Mouse (Mus musculus): ENCODE measurements at regions not wholly inside any gene's neighbourhood (a gene's known extent, or its start where the extent isn't known, plus 50 kb on each side); places are given as distances from the start of the nearest gene placed in this dataset.

DNA sequence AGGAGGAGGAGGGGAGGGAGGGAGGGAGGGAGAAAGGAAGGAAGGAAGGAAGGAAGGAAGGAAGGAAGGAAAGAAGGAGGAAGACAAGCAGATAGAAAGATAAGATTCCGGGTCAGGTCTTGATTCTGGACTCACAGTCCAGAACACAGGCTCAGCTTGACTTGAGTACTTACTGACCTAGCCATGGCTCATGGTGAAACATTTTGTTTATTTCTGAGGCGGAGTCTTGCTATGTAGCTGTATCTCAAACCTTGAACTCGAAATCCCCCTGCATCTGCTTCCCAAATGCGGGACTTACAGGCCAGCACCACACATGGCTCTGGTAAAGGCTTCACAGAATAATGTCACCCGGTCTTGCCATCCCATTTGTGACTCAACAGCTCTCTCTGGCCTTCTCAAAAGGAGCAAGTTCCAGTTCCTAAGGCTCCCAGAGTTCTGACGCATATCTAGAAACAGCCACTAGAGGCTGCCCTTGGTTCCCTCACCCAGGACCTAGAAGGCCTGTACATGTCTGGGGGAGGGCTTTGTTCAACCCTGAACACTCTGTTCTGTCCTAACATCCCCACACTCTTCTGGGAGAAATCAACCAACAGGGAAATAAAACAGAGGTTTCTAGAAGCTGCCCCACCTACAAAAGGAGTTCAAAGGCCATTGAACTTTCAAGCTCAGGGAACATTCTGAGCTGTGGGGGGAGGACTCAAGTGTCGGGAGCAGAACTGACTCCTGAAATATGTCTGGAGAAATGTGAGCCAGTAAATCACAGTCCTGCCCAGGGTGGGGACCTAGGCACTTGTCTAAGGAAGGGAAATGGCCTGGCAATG lies 56.2 kb upstream of the Akap13 start:
- no peak for DNase-seq (ENCODE audit: low read depth in 3 of 3, low spot score in 3 of 3)
- H3K4me2 ChIP-seq (ENCODE audit: low read depth), result no peak overlapping the region
- no peak overlapping the region for H3K9ac ChIP-seq (replicated peaks)
- no peak for ATAC-seq (ENCODE audit: insufficient read depth)
- H3K36me3 ChIP-seq (replicated peaks; ENCODE audit: control insufficient read depth, insufficient read depth, low read depth), result no peaks in the 10 kb centered on the region
- H3K9me3 ChIP-seq (ENCODE audit: control insufficient read depth, low read length), result no peaks in the 10 kb centered on the region
- H3K27me3 ChIP-seq (ENCODE audit: control insufficient read depth, insufficient read depth, low read length), result no peaks in the 10 kb centered on the region
- WGBS (ENCODE audit: insufficient replicate concordance), result 36% methylated on average over 7 of the region's 7 CpGs
- H3K4me3 ChIP-seq (ENCODE audit: insufficient read depth in 1 of 2, low read depth in 2 of 2, low read length in 2 of 2), result no peak overlapping the region
- H3K4me1 ChIP-seq (replicated peaks; ENCODE audit: control insufficient read depth in 2 of 2, insufficient read depth in 2 of 2, low read length in 1 of 2), result no peaks in the 10 kb centered on the region
- TF ChIP-seq CTCF (IDR thresholded peaks at IDR 0.05; ENCODE audit: low read depth), result peak; percentile 60
- no peak for TF ChIP-seq EP300 (IDR thresholded peaks at IDR 0.05; ENCODE audit: low read depth)
- H3K27ac ChIP-seq, result no peak overlapping the region

DNA sequence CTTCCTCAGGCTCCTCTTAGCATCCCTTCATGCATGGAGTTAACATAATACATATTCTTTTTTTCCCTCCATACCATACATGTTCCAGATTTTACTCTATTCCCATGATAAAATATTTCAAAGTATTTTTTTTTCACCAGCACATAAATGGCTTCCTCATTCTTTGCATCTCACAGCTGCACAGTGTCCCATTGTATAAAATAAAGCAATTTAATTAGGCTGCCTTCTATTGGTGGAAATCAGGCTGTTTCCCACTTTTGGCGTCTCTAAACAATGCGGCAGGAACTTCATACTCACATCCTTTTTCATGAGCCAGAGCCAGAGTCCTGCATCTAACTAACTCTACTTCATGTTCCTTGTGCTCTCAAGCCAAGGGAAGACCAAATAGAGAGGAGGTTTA lies 54.9 kb upstream of the Akap13 start:
- H3K27me3 ChIP-seq (ENCODE audit: control insufficient read depth, insufficient read depth, low read length), result no peaks in the 10 kb centered on the region
- H3K9ac ChIP-seq (replicated peaks), result no peak overlapping the region
- DNase-seq (ENCODE audit: low read depth in 3 of 3, low spot score in 3 of 3) (no peak), ATAC-seq (ENCODE audit: insufficient read depth) (no peak)
- no peaks in the 10 kb centered on the region for H3K9me3 ChIP-seq (ENCODE audit: control insufficient read depth, low read length)
- no peaks in the 10 kb centered on the region for H3K4me1 ChIP-seq (replicated peaks; ENCODE audit: control insufficient read depth in 2 of 2, insufficient read depth in 2 of 2, low read length in 1 of 2)
- H3K4me3 ChIP-seq (ENCODE audit: insufficient read depth in 1 of 2, low read depth in 2 of 2, low read length in 2 of 2), result no peak overlapping the region
- no peak for TF ChIP-seq EP300 (IDR thresholded peaks at IDR 0.05; ENCODE audit: low read depth)
- TF ChIP-seq CTCF (IDR thresholded peaks at IDR 0.05; ENCODE audit: low read depth), result no peak
- no peak overlapping the region for H3K4me2 ChIP-seq (ENCODE audit: low read depth)
- 67% methylated on average over 2 of the region's 2 CpGs for WGBS (ENCODE audit: insufficient replicate concordance)
- H3K27ac ChIP-seq, result no peak overlapping the region
- no peaks in the 10 kb centered on the region for H3K36me3 ChIP-seq (replicated peaks; ENCODE audit: control insufficient read depth, insufficient read depth, low read depth)

DNA sequence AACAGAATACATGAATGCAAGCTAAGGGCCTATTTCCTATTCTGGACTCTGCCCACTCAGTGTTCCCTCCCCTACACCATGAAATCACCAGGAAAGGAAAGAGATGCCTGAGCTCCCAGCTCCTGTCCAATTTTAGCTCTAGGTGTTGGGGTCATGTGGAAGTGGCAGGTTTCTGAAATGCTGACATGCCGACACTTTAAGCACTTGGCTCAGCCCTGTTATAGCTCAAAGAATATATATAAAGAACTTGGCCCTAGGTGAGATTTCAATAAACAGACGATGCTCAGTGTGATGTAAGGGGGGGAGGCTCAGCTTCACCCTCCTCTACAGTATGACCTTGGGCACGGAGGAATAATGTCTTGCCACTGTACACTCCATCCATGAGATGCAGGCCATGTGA lies 50.4 kb upstream of the Akap13 start:
- no peak overlapping the region for H3K4me3 ChIP-seq (ENCODE audit: insufficient read depth in 1 of 2, low read depth in 2 of 2, low read length in 2 of 2)
- WGBS (ENCODE audit: insufficient replicate concordance), result 53% methylated on average over 3 of the region's 3 CpGs
- TF ChIP-seq EP300 (IDR thresholded peaks at IDR 0.05; ENCODE audit: low read depth) (no peak), CTCF (IDR thresholded peaks at IDR 0.05; ENCODE audit: low read depth) (no peak)
- no peak for ATAC-seq (ENCODE audit: insufficient read depth)
- H3K27me3 ChIP-seq (ENCODE audit: control insufficient read depth, insufficient read depth, low read length), result no peaks in the 10 kb centered on the region
- no peak for DNase-seq (ENCODE audit: low read depth in 3 of 3, low spot score in 3 of 3)
- no peaks in the 10 kb centered on the region for H3K9me3 ChIP-seq (ENCODE audit: control insufficient read depth, low read length)
- H3K36me3 ChIP-seq (replicated peaks; ENCODE audit: control insufficient read depth, insufficient read depth, low read depth), result no peaks in the 10 kb centered on the region
- H3K9ac ChIP-seq (replicated peaks), result no peak overlapping the region
- H3K27ac ChIP-seq, result no peak overlapping the region
- no peak overlapping the region for H3K4me2 ChIP-seq (ENCODE audit: low read depth)
- H3K4me1 ChIP-seq (replicated peaks; ENCODE audit: control insufficient read depth in 2 of 2, insufficient read depth in 2 of 2, low read length in 1 of 2), result no peaks in the 10 kb centered on the region
